Mouse (Mus musculus) spleen, postnatal 4 days (tissue): Measurements from ENCODE around the gene Ids.
"Not testable (repeated sequence)": the region's sequence is repeated elsewhere in the genome, so short reads cannot be mapped to it uniquely, and the experiment has no call there.

Experiments
- DNase-seq, 2 experiments: peaks; one replicate each; pipeline ENCODE4 v3.0.0; 2022; ENCODE audit warnings: low spot score in 2 of 2

The Ids gene

DNA sequence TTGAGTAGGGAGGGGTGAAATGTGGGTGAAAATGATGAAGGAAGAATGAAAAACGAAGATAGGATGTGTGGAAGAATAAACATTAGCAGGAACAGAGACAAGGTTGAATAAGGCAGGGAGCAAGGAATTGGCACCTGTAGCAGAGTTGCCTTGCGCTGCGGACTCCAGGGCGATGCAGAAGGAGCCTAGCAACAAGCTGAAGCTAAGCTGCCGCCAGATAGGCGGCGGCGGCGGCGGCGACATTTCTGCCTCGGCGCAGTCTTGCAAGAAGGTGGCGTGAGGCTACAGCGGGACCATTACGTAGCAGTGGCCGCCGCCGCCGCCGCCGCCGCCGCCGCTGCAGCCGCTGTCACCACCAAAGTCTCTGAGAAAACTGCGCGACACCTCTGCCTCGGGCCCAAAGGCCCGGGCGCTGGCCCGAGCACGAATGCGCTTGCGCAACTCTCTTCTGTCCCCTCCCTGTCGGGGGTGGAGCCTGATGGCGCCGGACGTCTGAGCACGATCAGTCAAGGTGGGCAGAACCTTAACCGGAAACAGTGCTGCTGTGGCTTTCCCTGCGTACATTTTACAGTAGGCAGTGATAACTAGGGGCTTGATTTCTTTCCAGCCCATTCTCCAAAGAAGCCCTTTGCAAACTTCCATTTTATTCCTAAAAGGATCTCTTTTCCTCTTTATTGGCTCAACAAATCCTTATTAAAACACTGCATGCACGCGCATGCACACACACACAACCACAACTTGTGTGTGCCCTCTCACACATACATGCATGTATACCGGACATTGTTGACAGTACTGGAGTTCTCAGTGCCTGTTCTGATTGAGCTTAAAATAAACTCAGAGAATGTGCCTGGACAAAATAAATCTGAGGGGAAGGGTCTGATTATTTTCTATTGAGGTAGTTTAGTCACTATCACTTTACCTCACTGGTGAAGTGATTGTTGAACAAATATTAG, at the start of gene Ids:
Gene Ids (minus strand): TSS at position 424 of the 953 bp plus-strand sequence.
- DNase-seq: peak; percentile 80 to 84

DNA sequence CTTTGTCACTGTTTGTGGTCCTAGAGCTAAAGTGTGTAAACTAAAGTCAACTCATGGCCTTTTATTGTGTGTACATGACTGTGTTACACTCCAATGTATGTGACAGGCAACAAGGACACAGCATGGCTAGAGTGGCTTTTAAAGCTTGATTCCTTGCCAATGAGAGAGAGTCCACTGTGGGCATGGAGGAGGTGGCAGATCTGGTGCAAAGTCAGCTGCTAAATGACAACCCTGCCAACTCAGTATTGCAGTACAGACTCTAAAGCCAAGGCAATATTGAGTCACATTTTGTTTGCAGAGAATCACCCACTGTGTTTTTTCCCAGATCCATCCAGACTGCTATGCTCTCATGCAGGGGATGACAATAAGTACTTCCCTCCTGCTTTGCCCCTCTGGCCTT, 27.8 kb upstream of the Ids start:
- not testable (repeated sequence) for DNase-seq

GRCm38 (mm10) chrX:70385962-70386351, 21.1 kb upstream of the Ids start:
- DNase-seq: peak in 1 of 2 experiments; percentile 13

DNA sequence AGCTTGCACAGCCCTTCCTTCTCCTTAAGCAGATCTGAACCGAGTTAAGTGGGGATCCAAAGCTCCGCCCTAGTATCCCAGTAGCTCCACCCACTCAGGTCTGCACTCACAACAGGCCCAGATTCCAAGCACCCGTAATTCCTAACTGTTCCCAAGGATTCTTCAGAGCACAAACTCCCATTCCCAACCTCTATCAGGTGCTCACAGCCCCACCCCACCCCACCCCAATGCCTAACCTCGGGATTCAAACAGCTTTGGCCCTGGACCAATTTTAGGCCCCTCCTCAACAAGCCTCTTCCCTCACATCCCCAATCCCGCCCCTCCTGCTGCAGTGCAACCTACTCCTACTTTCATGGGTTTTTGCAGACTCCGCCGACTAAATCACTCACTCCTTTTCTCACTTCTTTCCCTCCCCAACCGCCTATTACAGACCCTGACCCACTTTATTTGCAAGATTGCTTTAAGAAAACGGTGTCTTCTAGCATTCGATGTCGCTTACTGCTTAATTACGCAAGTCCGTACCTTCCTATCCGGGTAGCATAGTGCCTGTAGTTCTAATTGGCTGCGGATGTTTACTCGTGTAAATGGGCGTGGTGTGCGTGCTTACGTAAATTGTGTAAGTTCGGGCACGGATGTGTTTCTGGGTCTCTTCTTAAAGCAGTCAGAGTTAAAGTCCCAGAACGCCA, 20.5 kb upstream of the Ids start, which contains the start of gene 1110012L19Rik:
Gene 1110012L19Rik (plus strand): TSS at position 602 of the 686 bp plus-strand sequence.
- peak; percentile 46 to 66 for DNase-seq

DNA sequence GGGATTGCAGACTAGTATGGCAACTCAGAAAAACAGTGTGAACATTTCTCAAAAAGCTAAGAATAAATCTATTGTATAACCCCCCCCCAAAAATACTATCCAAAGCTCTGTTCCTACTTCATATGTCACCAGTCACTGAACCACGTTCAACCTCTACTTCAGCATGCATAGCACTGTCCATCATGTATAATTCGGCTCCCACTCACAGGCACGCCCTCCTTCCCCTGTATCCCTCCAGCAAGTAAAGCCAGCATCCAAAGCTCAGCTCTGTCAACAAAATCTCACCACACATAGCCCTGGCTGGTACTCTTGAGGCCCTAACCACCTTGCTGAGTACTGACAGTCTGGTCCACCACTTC, 20.0 kb upstream of the Ids start:
- no peak for DNase-seq

DNA sequence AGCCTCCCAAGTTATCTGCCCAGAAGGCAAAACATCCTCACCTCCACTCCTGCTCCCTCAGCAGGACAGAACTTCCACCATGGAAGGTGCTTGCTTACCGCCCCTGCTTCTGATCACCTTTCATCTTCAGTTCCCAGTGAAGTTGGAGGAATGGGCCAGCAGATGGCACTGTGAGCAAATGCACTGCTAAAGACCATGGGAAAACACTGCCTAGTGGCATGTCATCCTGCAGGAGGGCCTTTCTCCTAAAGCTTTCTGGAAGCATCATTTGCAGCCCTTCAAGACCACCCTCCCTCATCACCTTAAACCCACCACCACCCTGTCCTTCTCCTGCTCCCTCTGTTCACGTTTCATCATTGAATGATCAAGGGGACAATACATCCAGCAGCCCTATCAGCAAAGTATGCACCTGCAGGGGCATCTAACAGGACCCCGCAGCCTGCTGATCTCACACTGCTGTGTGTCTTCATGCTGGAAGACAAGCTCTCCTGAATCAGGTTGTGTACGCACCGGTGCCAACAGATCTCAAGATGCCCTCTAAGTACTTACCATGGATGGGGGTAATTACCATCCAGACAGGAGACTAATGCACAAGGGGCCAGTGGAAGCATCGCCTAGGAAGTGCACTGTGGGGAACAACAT, 9.7 kb upstream of the Ids start:
- DNase-seq: not testable (repeated sequence)

GRCm38 (mm10) chrX:70369758-70370157, 4.9 kb upstream of the Ids start:
- DNase-seq: not testable (repeated sequence)

DNA sequence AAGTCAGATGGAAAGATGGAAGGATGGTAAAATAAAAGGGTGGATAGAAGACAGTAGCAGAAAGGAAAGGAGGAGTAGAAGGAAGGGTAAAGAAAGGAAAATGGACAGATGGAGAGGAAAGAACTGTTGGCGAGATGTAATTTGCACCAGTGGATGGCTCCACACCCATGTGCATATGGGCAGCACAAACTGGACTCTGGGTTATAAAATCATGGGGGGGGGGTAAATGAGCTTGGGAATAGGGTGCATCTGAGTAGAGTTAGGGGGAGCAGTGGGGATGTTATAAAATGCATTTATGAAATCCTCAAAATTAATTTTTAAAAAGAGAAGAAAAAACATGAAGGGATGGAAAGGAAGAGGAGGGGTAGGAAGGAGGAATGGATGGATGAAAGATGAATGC, 682 bp downstream of the Ids start:
- DNase-seq: no peak

- no peak for DNase-seq
Measured at GRCm38 (mm10) chrX:70363446-70363845, 1.4 kb downstream of the Ids start.

DNA sequence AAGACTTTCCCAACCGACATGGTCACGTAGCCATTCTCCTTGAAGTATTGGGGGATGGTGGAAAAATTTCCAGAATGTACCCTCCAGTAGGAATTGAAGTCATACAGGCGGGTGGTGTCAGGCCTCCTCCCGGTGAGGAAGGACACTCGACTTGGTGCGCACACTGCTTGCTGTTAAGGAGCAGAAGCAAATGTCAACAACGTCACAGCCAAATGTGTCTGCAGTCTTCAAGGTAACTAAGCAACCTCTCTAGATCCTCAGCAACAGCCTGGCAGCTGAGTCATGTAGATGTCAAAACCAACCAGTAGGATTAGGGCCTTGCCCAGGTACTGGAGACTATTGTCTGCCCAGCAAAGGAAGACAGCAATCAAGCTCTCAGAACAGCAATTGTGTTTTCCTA, 1.9 kb downstream of the Ids start:
- DNase-seq: no peak

DNA sequence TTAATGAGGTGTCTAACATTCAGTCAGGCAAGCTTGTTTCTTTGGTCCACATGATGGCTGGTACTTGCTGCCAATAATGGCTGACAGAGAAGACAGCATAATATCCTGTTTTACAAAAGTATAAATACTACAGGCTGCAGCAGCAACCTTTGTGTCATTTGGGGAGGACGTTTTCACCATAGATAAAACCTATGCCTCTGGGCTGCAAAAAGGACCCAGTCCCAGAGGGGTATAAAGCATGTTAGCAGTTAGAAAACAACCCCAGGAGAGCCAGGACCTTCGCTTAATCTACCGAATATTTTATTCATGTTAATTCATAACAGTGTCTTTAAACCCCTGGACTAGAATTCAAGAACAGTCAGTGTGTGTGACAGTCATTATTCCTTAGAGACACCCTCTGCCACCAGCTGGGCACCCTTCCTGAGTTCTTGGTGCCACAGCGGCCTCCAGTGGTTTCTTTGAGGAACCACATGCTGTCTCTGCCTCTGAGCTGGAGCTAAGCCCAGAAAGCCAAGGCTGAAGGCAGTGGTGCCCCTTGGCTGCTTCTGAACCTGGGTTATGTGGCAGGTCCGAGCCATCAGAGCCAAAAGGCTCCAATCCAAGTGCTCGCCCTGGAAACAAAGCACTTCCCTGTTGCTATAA, 34.6 kb downstream of the Ids start:
- peak; percentile 15 to 62 for DNase-seq

DNA sequence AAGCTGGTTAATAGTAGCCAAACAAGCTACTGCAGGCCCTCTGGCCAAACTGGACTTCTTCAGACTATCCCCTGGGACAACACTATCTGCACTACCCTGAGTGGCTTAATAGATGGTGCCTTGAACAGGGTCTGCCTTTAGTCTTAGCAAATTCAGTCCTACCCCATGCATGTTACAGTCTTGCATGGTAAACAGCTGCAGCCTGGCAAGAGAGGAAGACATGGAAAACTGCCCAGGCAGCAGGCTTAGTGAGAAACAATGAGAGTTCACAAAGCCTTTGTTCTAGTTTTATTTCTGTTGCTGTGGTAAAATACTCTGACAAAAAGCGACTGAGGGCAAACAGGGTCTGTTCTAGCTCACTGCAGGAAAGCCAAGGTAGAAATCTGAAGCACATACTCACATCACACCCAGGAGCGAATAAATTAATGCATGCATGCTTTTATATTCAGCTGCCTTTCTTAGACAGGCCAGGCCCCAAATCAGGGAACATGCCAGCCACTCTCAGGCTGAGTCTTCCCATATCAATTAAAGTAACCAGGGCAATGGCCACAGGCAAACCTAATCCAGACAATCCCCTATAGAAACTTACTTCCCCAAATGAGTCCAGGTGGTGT, 36.2 kb downstream of the Ids start:
- no peak for DNase-seq

DNA sequence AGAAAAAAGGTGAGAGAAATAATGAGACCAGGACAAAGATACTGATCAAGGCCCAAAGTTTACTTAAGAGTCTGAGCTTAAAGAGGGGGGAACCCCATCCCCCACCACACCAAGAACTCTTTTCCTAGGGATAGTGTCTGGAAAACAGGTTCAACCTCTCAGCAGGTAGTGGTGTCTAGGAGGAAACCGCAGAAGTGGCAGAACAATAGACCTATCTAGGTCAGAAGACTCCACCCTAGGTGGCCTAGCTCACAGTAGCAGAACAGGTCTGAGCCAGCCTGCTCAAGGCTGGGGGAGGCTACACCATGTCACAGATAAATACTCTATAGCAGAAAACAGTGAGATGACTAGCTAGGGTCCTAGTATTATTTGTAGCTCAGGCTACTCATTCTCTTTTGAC, 37.2 kb downstream of the Ids start:
- no peak for DNase-seq

- no peak for DNase-seq
Measured at GRCm38 (mm10) chrX:70319254-70319653, 45.6 kb downstream of the Ids start.

DNA sequence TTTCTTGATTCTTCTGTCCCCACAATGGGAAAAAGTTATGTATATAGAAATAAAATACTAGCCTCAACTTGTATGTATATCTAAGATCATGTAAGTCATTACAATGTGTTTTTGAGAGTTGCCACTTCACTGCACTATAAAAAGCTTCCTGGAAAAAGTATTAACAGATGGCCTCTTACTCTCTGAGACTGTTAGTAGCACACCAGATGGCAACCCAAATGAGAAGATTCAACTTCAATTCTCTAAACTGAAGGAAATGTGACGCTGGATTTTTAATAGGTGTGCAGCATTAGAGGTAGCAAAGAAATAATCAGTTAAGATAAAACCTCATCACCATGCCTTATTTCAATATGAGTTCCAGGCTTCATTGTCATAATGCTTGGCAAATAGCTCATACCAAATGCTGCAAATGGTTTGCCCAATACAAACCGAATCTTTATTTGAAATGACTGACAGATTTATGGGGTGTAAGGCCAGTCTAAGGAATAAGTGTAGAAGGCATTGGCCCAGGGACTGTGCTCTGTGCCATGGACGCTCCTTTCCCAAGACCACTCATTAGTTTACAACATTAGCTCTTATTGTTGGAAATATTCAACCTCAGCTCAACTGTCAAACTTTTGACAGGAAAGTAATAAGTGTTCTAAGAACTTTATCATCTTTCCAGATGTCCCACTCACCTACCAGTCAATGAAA, 49.8 kb downstream of the Ids start:
- DNase-seq: no peak
